Mouse (Mus musculus): ENCODE results near the gene Layn.

The Layn gene

DNA sequence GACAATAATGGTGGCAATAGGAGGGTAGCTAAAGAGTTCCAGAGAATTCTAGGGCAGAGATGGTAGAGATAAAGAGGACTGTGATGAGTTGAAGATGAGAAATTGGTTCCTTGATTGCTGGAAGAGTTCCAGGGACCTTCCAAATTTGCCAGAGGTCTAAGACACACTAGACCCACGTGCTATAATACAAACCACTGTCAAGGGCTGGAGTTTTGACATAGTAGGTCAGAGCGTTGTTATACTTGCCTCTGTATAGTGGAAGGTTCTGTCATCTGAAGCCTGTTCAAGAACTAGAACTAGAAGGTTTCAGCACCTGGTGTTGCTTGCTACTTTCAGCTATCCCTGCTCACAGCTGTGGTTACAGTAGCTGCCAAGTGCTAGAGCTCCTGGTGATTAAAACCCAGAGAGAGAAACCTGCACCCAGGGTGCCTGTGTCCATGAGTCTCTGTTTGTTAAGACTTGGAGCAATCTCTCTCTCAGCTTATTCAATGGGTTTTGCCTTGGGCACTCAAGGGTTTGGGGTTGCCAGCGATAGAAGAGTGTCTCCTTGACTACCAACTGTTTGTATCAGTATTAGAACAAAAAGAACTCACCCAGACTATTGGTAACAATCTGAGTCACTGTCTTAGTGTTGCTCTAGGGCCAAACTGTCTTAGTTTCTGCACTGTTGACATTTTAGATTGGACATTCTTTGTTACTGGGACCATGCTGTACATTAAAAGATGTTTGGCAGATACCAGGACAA, 43.9 kb downstream of the Layn start:
- no peak for DNase-seq (ENCODE audit: low spot score in 2 of 2)

DNA sequence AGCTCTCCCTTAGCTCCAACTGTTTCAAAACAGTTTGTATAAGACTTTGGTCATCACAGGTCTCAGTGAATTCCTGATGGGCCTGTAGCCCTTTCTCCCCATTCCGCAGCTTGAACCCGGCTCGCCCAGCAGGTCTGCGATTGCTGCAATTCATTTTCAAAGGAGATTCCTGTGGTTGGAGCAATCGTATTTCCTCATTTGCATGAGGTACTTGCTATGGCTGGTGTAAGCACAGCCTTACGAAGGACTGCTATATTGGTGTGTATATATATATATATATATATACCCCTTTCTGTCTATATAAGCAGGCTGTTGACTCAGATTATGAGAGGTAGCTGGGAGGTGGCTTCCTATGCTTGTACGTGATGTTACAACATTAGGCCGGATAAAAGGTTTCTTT, 44.6 kb downstream of the Layn start:
- no peak for DNase-seq (ENCODE audit: low spot score in 2 of 2)

DNA sequence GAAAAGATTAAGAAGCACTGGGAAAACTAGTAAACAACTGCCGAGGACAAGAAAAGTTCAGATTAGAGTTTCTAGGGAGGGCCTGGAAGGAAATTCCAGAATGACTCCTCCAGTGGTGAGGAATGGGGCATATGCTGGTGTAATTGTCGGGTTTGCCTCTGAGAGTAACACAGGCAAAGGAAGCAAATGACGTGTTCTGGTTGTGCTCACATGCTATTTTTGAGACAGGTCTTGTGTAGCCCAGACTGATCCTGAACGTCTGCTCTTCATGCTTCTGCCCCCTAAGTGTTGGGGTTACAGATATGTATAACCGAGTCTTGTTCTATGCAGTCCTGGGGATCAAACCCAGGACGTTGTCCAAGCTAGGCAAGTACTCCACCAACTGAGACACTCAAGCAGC, 45.3 kb downstream of the Layn start:
- no peak for DNase-seq (ENCODE audit: low spot score in 2 of 2)

DNA sequence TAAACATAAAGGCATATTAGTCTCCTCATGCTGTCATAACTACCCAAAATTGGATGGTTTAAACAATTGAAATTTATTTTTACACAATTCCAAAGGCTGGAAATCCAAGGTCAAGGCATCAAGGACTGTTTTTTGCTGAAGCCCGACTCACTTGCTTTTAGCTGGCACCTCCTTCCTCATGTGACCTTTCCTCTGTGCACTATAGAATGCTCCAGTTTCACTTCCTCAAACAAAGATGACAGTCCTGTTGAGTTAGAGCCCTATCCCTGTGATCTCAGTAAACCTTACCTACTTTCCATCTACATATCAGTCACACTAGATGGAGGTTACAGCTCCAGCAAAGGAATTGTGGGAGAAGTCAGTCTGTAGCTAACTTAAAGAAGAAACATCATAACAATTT, 46.7 kb downstream of the Layn start:
- no peak for DNase-seq (ENCODE audit: low spot score in 2 of 2)

DNA sequence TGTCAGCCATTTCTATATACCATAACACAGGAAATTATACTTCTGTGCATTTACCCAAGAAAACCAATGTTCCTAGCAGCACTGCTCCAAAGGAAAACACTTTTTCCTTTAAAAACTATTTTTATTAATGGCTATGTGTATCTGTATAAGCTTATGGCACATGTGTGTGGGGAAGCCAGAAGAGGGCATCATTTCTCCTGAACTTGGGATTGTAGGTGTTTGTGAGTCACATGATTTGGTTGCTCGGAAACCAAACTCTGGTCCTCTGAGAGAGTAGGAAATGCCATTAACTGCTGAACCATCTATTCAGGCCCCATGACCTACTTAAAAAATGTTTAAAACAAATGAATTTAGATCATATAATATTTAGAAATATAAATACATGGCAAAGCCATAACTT, 49.9 kb downstream of the Layn start:
- DNase-seq (ENCODE audit: low spot score in 2 of 2) = no peak

DNA sequence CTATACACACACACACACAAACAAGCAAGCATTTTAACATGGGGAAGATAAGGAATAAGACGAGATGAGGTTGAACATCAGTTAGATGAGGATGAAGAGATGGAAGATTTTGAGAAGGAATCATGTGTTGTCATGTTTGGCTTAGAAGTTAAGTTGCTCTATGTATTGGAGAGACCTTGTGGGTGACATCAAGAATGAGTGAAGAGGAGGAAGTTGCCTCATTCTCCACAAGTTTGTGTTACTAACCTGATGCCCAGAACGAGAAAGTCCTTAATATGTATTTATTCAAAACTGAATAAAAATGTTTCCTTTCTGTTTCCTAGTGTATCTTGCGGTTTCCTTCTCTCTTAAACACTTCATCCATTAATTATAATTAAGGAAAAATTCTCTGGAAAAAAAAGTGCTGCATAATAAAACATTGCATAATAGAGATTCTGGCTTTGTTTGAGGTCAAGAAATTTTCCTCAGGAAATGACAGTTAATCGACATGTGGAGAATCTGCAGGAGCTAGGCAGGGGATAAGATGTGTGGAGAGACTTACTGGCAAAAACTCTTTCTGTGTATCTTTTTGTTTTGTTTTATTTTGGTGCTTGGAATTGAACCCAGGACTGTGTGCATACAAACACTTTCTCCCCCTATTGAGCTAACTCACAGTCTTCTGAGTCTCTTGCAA, 55.6 kb downstream of the Layn start:
- no peak for DNase-seq (ENCODE audit: low spot score in 2 of 2)

DNA sequence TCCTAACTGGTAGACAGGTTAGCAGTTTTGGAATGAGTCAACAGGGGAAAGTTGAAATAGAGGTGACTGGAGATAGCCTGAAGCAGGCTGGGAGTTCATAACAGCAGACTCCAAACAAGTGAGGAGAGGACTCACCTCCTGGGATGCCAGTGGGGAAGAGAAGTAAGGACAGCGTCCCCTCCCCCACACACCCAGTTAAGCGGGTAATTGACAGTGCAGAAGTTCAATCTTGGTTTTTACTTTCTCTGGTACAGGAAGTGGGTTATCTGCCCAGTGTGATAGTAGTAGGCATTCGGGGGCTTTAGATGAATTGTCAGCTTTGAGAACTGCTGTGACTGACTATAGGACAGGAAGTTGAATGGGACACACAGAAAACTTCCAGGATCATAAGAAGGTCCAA, 56.5 kb downstream of the Layn start:
- DNase-seq (ENCODE audit: low spot score in 2 of 2) = peak in 1 of 2 experiments; percentile 15

DNA sequence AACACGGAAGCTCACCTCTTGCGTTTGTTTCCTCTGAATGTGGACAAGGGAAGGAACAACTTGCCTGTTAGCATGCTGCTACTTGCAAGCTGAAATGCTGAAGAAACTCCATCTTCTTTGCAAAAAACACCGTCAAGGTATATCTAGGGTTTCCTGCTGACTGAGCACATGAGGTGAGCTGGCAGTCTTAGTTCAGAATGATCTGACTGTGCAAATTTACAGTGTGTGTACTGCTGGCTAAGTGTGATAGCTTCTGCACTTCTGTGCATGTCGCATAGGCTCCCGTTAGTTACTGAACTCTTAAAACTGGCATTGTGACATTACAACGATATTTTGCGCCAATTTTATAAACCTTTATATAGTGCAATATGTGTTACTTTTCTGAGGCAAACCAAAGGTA, 57.2 kb downstream of the Layn start:
- no peak for DNase-seq (ENCODE audit: low spot score in 2 of 2)

DNA sequence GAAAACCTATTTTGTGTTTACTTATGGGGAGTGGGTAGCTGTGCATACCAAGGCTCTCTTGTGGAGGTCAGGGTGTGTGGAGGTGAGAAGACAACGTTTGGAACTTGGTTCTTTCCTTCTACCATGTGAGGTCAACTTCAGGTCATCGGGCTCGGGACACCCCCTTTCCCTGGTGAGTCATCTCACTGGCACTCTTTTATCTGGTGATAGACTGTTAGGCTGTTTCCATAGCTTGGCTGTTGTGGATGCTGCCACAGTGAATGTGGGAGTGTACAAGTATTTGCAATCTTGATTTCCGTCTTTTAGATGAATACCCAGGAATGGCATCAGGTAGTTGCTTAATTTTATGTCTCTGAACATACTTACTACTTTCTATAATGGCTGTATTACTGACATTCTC, 61.2 kb downstream of the Layn start:
- no peak for DNase-seq (ENCODE audit: low spot score in 2 of 2)

DNA sequence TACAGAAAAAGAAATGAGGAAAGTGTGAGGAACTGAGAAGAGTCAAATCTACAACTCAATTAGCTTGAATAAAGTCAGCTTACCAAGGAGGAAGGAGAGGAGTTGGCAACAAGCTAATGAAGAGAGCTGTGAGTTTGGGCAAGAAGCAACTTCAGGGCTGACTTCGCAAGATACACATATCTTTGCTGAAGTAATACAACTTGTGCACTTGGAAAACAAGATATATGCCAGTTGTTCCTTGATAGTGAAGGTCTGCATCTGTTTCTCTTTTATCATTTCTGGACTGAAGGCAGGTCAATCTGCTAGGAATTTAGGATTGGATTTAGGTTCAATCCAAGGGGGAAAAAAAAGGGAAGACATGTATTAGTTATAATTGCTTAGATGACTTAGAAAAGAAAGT, 63.2 kb downstream of the Layn start:
- DNase-seq (ENCODE audit: low spot score in 2 of 2) = no peak

DNA sequence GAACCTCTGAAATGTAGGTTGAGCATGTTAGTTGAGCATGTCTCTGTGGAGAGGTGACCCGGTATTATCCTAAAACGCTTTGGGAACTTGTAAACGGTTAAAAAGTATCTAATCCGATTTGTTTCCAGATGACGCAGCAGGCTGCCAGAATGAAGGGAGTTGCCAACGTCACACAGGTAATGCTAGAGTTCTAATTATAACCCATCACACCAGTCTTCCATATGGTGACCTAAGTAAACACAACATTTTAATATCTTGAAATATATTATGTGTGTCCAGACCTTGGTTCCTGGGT, 67.3 kb downstream of the Layn start:
- DNase-seq (ENCODE audit: low spot score in 2 of 2) = no peak

DNA sequence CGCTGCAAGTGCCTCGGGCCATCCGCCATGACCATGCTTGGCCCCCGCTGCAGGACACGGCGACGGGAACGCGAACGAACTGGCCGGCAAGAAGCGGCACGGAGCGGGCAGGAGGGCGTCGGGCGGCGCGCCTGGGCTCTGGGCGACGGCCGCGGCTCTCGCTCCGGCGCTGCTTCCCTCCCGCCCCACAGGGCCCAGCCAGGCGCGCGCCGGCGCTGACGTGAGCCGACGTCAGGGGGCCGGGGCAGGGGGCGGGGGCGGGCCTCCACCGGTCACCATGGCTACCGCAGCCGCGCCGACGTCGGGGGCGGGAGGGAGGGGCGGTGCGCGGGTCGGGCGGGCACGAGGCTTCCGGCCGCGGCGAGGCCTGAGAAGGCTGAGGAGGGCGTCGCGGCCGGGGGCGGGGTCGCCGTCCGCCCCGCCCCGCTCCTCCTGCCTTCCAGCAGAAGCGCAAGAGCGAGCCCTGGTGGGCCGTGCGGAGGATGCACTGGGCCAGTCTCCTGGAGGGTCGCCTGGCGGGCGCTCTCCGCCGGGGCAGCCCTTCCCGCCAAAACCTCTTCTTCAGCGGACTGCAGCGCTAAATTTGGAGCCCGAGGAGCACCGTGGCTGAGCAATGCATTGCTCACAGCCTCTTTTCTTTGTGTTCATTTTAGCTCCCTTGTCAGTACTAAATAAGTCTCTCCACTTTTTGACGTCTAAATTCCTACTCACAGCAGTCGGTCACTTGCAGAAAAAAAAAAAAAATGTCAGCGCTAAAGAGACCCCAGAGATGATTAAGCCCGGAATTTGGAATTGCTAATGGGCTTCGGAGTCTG, 67.8 kb downstream of the Layn start, which contains the start of gene Sik2:
TSS of gene Sik2 (minus strand) at position 233 of the 815 bp plus-strand sequence.
- DNase-seq (ENCODE audit: low spot score in 2 of 2) = peak; percentile 88 to 92

DNA sequence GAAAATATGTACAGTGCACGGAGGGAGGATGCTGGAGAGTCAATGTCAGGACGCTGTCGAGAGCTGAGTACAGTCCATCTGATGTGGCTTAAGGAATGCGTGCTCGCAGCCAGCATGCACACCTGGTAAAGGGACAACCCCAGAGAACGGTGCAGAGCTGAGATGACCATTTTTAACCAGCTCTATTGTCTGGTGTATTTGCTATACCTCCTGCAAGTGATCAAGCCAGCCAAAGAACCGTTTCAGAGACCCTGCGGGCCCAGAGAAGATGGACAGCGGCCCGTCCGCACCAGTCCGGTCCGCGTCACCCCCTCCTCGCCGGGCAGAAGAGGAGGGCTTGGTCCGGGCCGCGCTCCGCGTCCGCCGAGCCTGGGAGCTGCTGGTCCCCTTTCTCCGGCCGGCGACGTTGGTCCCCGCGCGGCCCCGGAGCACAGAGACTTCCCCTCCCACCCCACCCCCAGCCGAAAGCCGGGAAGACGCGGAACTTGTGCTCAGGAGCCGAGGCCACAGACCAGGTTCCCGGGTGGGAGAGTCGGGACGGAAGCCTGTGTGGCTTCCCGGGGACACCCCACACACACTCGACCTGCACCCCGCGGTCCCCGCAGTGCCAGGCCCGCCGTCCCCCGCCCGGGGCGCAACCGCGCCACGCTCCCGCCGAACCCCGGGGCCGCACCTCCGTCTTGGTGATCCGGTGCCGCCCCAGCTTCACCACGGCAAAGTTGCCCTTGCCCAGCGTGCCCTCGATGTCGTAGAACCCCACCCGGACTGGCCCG, 68.6 kb downstream of the Layn start:
- DNase-seq (ENCODE audit: low spot score in 2 of 2) = peak in 1 of 2 experiments; percentile 10

DNA sequence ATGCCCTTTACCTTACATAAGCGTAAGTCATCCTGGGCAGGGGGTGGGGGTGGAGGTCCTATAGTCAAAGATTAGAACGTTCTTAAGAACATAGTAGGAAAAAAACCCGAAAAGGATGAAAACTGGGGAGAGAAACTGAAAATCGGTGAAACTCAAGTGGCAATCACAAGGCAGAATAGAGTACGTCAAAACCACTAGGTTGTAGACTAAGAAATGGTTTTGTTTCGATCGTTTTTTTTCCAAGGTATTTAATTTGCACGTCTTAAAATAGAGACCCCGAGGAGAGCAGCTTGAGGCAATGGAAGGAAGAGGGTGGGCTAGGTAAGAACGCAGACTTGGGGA, 69.2 kb downstream of the Layn start:
- no peak for DNase-seq (ENCODE audit: low spot score in 2 of 2)

DNA sequence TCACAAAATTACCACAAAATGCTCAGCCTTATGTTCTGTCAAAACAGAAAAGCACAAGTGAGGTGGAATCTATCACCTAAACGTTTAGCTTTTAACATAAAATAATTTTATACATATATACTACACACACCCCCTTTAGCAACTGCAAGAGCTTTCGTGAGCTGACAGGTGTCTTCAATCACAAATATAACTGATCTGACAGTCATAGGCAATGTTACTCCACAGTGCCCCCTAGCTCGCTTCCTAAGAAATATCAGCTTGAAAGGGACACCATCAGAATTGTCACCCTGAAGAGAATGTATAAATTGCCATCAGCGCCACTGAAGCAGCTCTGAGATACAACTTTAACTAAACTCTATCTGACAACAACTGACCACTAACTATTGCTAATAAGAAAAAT, 70.0 kb downstream of the Layn start:
- peak; percentile 52 to 77 for DNase-seq (ENCODE audit: low spot score in 2 of 2)

Data from thymus, postnatal 10 days (tissue).